Mouse (Mus musculus): Measurements from ENCODE around the gene Fam219b. TPM values are rescaled to one million over a fixed set of nuclear protein-coding genes. Genes with fewer than 3 reads are reported as not detected.

The Fam219b gene
- polyA plus RNA-seq, 1 experiment = 10.9 TPM

- no peak overlapping the region for H3K27ac ChIP-seq (ENCODE audit: insufficient read depth, low read length)
- no peaks in the 10 kb centered on the region for H3K27me3 ChIP-seq (ENCODE audit: control insufficient read depth, insufficient read depth, low read length)
- TF ChIP-seq POLR2A (IDR thresholded peaks at IDR 0.05; ENCODE audit: borderline replicate concordance, insufficient read depth, low read length) (no peak), CTCF (IDR thresholded peaks at IDR 0.05; ENCODE audit: borderline replicate concordance, insufficient read depth, low read depth, low read length) (no peak)
- H3K4me3 ChIP-seq (replicated peaks; ENCODE audit: insufficient read depth, low read depth, low read length) = no peak overlapping the region
- no peak for DNase-seq
- peaks cover 17% of the 10 kb centered on the region for H3K4me1 ChIP-seq (ENCODE audit: control insufficient read depth, insufficient read depth, low read length)
Observed at GRCm38 (mm10) chr9:57526435-57526834, 10.9 kb upstream of the Fam219b start.

GRCm38 (mm10) chr9:57531946-57532345 is 5.4 kb upstream of the Fam219b start:
- Histone ChIP-seq H3K27ac (ENCODE audit: insufficient read depth, low read length) (no peak overlapping the region), H3K4me3 (replicated peaks; ENCODE audit: insufficient read depth, low read depth, low read length) (no peak overlapping the region), H3K4me1 (ENCODE audit: control insufficient read depth, insufficient read depth, low read length) (no peaks in the 10 kb centered on the region), H3K27me3 (ENCODE audit: control insufficient read depth, insufficient read depth, low read length) (no peaks in the 10 kb centered on the region)
- 91% methylated on average over 1 of the region's 1 CpGs for WGBS
- TF ChIP-seq CTCF (IDR thresholded peaks at IDR 0.05; ENCODE audit: borderline replicate concordance, insufficient read depth, low read depth, low read length) (no peak), POLR2A (IDR thresholded peaks at IDR 0.05; ENCODE audit: borderline replicate concordance, insufficient read depth, low read length) (no peak)
- DNase-seq = no peak

GRCm38 (mm10) chr9:57536362-57536761 is 966 bp upstream of the Fam219b start:
- no peak overlapping the region for H3K4me3 ChIP-seq (replicated peaks; ENCODE audit: insufficient read depth, low read depth, low read length)
- H3K27ac ChIP-seq (ENCODE audit: insufficient read depth, low read length) = no peak overlapping the region

GRCm38 (mm10) chr9:57537728-57538181 is 427 bp downstream of the Fam219b start:
- peak overlapping the region; percentile 58 for H3K4me3 ChIP-seq (replicated peaks; ENCODE audit: insufficient read depth, low read depth, low read length)
- no peak for TF ChIP-seq CTCF (IDR thresholded peaks at IDR 0.05; ENCODE audit: borderline replicate concordance, insufficient read depth, low read depth, low read length)
- TF ChIP-seq POLR2A (IDR thresholded peaks at IDR 0.05; ENCODE audit: borderline replicate concordance, insufficient read depth, low read length) = no peak
- no peaks in the 10 kb centered on the region for H3K27me3 ChIP-seq (ENCODE audit: control insufficient read depth, insufficient read depth, low read length)
- no peaks in the 10 kb centered on the region for H3K4me1 ChIP-seq (ENCODE audit: control insufficient read depth, insufficient read depth, low read length)
- DNase-seq = peak in 1 of 2 experiments; percentile 45
- under 1% methylated on average over 24 of the region's 24 CpGs for WGBS
- H3K27ac ChIP-seq (ENCODE audit: insufficient read depth, low read length) = peak overlapping the region; percentile 67

More at GRCm38 (mm10) chr9:57536362-57536761, 966 bp upstream of the Fam219b start:
- DNase-seq = no peak
- no peaks in the 10 kb centered on the region for H3K27me3 ChIP-seq (ENCODE audit: control insufficient read depth, insufficient read depth, low read length)
- WGBS = 81% methylated on average over 5 of the region's 5 CpGs
- TF ChIP-seq CTCF (IDR thresholded peaks at IDR 0.05; ENCODE audit: borderline replicate concordance, insufficient read depth, low read depth, low read length) (no peak), POLR2A (IDR thresholded peaks at IDR 0.05; ENCODE audit: borderline replicate concordance, insufficient read depth, low read length) (no peak)
- H3K4me1 ChIP-seq (ENCODE audit: control insufficient read depth, insufficient read depth, low read length) = no peaks in the 10 kb centered on the region

DNA sequence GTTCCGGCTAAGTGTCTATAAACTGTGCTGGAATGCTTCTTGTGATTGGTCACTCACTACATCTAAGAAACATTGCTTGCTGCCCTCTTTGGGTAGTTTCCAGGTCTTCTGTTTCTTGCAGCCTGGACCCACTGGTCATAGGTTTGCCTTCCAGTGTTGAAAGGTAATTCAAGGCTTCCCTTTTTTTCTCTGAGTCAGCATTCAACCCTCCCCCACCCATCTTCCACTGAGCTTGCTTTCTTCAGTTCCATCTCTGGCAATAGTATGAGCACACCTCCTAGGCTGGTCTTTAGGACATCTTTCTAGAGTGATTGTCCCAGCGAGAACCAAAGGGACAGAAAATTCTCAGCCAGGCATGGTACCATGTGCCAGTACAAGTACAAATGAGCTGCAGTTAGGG is 2.2 kb downstream of the Fam219b start:
- Histone ChIP-seq H3K27me3 (ENCODE audit: control insufficient read depth, insufficient read depth, low read length) (no peaks in the 10 kb centered on the region), H3K4me3 (replicated peaks; ENCODE audit: insufficient read depth, low read depth, low read length) (no peak overlapping the region), H3K27ac (ENCODE audit: insufficient read depth, low read length) (no peak overlapping the region), H3K4me1 (ENCODE audit: control insufficient read depth, insufficient read depth, low read length) (no peaks in the 10 kb centered on the region)
- no peak for DNase-seq
- no peak for TF ChIP-seq CTCF (IDR thresholded peaks at IDR 0.05; ENCODE audit: borderline replicate concordance, insufficient read depth, low read depth, low read length)
- TF ChIP-seq POLR2A (IDR thresholded peaks at IDR 0.05; ENCODE audit: borderline replicate concordance, insufficient read depth, low read length) = no peak
- WGBS = 87% methylated on average over 2 of the region's 2 CpGs

- 0% methylated on average over 1 of the region's 1 CpGs for whole genome bisulfite sequencing
- peak; percentile 57 to 64 for DNase-seq
- H3K27me3 ChIP-seq (ENCODE audit: control insufficient read depth, insufficient read depth, low read length) = no peaks in the 10 kb centered on the region
- peak; percentile 37; the same call in 1 of the 2 replicates for TF ChIP-seq CTCF (IDR thresholded peaks at IDR 0.05; ENCODE audit: borderline replicate concordance, insufficient read depth, low read depth, low read length)
- TF ChIP-seq POLR2A (IDR thresholded peaks at IDR 0.05; ENCODE audit: borderline replicate concordance, insufficient read depth, low read length) = no peak
- no peak overlapping the region for H3K27ac ChIP-seq (ENCODE audit: insufficient read depth, low read length)
- no peak overlapping the region for H3K4me3 ChIP-seq (replicated peaks; ENCODE audit: insufficient read depth, low read depth, low read length)
- no peaks in the 10 kb centered on the region; the same call in 1 of the 2 replicates for H3K4me1 ChIP-seq (ENCODE audit: control insufficient read depth, insufficient read depth, low read length)
Observed at GRCm38 (mm10) chr9:57541312-57541711, 4.0 kb downstream of the Fam219b start.

DNA sequence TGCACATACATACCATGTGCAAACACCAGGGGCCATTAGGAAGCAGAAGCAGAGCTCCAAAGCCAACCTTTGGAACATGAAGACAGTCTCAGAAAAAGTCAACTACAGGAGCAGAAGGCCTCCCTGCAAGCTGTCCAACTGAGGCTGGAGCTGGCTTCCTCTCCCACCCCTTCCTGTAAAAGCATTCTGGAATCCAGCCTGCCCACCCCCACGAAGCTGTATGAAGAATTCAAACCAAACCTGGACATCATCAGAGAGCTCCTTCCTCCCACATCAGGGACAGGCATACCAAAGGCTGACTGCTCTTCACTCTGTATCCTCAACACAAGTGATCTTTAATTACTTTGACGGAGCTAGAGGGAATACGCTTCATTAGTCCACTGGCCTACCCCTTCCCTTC is 6.6 kb downstream of the Fam219b start:
- peaks cover 17% of the 10 kb centered on the region for H3K4me1 ChIP-seq (ENCODE audit: control insufficient read depth, insufficient read depth, low read length)
- no peak for DNase-seq
- H3K27me3 ChIP-seq (ENCODE audit: control insufficient read depth, insufficient read depth, low read length) = no peaks in the 10 kb centered on the region
- no peak overlapping the region for H3K27ac ChIP-seq (ENCODE audit: insufficient read depth, low read length)
- WGBS = 68% methylated on average over 3 of the region's 3 CpGs
- no peak overlapping the region for H3K4me3 ChIP-seq (replicated peaks; ENCODE audit: insufficient read depth, low read depth, low read length)
- no peak for TF ChIP-seq POLR2A (IDR thresholded peaks at IDR 0.05; ENCODE audit: borderline replicate concordance, insufficient read depth, low read length)
- TF ChIP-seq CTCF (IDR thresholded peaks at IDR 0.05; ENCODE audit: borderline replicate concordance, insufficient read depth, low read depth, low read length) = no peak

DNA sequence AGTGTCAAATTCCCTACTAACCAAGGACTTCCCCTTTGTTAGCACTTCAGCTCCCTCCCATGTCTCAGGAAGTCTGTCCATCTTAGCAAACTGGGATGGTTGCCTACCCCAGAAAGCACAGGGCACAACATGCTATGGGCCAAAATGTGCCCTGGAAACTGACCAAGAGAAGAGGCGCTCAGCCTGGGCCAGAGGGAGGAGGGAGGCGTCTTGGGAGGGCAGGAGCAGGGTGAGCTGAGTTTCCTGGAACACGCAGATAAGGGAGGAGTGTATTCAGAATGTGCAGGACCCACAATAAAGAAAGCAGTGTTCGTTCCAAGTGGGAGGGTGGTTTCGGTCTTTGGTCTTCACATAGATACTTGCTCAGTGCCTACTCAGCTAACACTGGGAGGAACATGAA is 10.0 kb downstream of the Fam219b start:
- TF ChIP-seq CTCF (IDR thresholded peaks at IDR 0.05; ENCODE audit: borderline replicate concordance, insufficient read depth, low read depth, low read length) (no peak), POLR2A (IDR thresholded peaks at IDR 0.05; ENCODE audit: borderline replicate concordance, insufficient read depth, low read length) (no peak)
- WGBS = 23% methylated on average over 5 of the region's 5 CpGs
- no peaks in the 10 kb centered on the region for H3K27me3 ChIP-seq (ENCODE audit: control insufficient read depth, insufficient read depth, low read length)
- H3K4me3 ChIP-seq (replicated peaks; ENCODE audit: insufficient read depth, low read depth, low read length) = no peak overlapping the region
- H3K4me1 ChIP-seq (ENCODE audit: control insufficient read depth, insufficient read depth, low read length) = peaks cover 23% of the 10 kb centered on the region
- DNase-seq = peak; percentile 48 to 65
- no peak overlapping the region for H3K27ac ChIP-seq (ENCODE audit: insufficient read depth, low read length)

All from cerebellum, adult 2 months (tissue).